Mouse (Mus musculus) ES-CJ7 (cell line): ENCODE data around the gene Prpf4b.
"Not testable (repeated sequence)": the region's sequence is repeated elsewhere in the genome, so short reads cannot be mapped to it uniquely, and the experiment has no call there.

Experiments used
- DNase-seq: peaks from one replicate; pipeline ENCODE4 v3.0.0; 2011; ENCODE audit warnings: low read depth, low spot score

Prpf4b gene

GRCm38 (mm10) chr13:34875166-34875710, at the start of gene Prpf4b:
TSS of gene Prpf4b (plus strand) at chr13:34875302.
- peak; percentile 87 for DNase-seq

GRCm38 (mm10) chr13:34826760-34827690, 48.1 kb upstream of the Prpf4b start:
- DNase-seq: peak; percentile 53

- peak; percentile 12 for DNase-seq
Measured at GRCm38 (mm10) chr13:34827988-34828882, 46.9 kb upstream of the Prpf4b start.

- DNase-seq: no peak
Measured at GRCm38 (mm10) chr13:34842851-34843250, 32.3 kb upstream of the Prpf4b start.

- no peak for DNase-seq
Measured at GRCm38 (mm10) chr13:34850759-34851158, 24.3 kb upstream of the Prpf4b start.

DNA sequence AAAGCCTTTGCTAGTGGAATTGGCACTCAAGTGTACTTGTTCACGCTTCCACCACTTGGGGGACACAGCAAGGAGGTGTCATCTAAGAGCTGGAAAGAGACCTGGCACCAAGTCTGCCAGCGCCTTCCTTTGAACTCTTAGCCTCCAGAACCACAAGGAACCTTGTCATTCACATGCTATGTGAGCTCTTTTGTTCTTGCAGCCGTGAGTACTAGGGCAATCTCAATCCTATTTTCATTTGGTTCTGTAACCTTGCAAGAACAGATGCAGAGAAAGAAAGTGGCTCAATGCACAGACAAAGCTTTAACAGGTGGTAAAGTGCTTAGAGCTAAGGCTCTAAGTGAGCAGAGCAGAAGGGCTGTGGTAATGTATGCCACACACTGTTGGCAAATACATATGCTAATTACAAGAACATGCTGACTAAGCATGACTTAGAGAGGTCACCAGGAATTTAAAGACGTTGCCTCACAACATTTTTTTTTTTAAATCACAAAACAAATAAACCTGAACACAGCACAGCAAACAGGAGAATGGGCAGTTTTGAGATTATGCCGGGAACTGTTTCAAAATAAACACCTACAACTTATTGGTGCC, 23.8 kb upstream of the Prpf4b start:
- DNase-seq: peak; percentile 34

GRCm38 (mm10) chr13:34857526-34857925, 17.6 kb upstream of the Prpf4b start:
- DNase-seq: peak; percentile 31

DNA sequence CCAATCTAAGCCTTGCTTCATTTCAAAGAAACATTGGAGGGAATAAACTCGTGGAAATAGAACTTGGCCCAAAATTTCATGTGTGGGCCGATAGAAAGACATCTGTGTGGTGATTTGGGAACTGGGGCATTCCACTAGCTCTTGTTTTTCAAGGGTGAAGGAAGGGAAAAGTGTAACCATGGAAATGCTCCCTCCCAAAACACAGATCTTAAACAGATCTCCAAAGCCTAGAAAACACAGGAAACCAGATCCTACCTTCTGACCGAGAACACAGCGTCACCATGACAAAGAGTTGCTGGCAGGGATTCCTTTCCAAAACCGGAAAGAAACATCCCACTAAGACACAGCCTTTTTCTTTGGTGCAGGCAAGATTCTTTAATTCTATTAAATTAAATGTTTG, 15.7 kb upstream of the Prpf4b start:
- peak; percentile 47 for DNase-seq

DNA sequence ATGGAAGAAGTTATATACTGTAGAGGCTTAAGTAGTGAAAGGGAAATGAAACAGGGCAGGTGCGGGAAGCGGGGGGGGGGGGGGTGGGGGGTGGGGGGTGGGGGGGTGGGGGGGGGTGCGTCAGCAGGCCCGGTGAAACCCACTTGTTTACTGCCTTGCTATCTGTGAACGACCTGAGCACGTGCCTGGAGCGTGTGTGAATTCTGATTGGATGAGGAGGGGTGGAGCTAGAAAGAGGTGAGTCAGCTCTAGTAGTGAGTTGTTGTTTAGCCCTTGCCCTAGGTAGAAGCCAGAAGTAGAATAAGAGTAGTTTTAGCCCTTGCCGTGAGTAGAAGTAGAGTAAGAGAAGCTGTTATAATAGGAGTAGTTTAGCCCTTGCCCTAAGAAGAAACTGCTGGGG, 13.9 kb upstream of the Prpf4b start:
- not testable (repeated sequence) for DNase-seq

GRCm38 (mm10) chr13:34864420-34865169, 10.5 kb upstream of the Prpf4b start:
- DNase-seq: peak; percentile 77

DNA sequence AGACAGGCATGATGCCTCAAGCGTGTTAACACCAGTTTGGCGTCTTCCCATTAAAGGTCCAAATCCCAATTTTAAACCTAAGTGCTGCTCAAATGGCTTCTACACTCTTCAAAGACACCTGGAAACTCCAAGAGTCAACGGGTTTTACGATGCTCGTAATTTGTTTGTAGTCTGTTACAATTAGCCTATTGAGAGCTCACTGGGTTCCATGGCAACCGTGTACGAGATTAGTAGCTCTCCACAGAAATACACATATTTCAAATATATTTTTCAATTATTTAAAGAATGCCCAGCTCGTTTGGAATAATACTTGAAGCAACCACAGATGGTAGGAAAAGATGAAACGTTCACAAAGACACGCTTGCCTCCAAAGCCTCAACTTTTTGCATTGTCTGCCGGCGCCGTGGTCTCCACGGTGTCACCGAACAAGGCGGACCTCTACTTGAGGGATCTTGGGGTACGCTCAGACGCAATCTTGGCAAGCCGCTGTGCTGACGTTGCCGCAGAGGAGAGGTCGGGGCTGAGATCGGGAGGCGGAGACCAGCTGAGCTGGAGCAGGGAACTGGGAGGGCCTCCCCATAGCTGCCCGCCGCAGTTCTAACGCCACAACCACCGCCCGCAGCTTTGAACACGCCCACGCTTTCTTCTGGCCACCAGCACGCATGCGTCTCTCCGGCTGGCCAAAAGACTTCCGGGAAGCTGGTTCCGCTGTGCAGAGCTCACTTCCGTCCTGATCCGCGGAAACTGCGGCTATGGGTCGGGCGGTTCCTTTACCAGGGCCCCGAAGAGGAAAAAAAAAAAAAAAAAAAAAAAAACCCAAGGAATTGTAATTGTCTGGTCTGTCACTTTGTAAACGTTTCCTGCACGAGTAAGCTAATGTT, 1.1 kb upstream of the Prpf4b start:
- DNase-seq: peak; percentile 97

GRCm38 (mm10) chr13:34874736-34875135, 366 bp upstream of the Prpf4b start:
- DNase-seq: not testable (repeated sequence)

GRCm38 (mm10) chr13:34875741-34876445, 791 bp downstream of the Prpf4b start:
- peak; percentile 39 for DNase-seq

- DNase-seq: no peak
Measured at GRCm38 (mm10) chr13:34876481-34876880, 1.4 kb downstream of the Prpf4b start.

DNA sequence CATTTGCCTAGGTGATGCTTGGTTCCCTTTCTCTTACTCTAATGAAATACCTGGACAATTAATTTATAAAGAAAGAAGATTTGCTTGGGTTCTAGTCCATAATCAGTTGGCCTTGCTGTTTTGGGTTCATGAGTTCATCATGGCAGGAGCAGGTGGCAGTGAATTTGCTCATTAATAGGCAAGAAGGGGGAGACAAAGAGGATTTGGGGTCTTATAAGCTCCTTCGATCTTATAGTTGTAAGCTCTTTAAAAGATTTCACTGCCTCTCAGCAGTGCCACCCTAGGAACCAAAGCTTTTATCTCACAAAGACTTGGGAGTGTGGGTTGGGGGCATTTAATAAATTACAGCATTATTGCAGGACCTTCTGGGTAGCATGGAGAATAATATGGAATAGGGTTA, 17.8 kb downstream of the Prpf4b start:
- DNase-seq: no peak

- no peak for DNase-seq
Measured at GRCm38 (mm10) chr13:34914614-34915013, 39.5 kb downstream of the Prpf4b start.

DNA sequence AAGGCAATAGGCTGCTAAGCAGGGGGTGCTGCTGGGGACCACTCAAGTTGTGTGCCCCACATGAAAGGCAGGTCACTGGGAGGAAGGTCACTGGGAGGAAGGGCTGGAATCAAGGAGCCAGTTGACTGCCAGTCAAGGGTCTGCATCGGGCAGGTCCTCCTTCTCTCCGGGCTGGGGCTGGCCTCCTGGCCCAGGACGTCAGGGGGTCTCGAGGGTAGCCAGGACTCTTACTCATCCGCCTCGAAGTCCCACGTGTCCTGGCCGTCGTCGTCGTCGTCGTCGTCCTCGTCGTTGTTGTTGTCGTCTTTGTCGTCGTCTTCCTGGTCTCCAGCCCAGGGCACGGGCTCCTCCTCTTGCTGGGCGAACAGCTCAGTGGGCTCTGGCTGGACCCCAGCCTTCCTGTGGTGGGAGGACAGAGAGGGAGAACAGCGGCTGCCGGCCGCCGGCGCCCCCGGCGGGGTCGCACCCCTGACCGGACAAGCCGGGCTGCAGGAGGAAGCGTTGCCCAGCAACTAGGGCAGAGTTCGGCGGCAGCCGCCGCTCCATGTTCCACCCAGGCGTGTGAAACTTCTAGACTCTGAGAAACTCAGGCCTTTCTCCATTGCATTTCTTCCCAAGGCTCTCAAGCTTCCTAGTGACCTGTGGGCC, 41.5 kb downstream of the Prpf4b start:
- DNase-seq: no peak

GRCm38 (mm10) chr13:34924210-34924609, 49.1 kb downstream of the Prpf4b start, which contains the start of the genes Fam217a and 4933417A18Rik:
TSS of gene Fam217a (minus strand) at chr13:34924310.
TSS of gene 4933417A18Rik (plus strand) at chr13:34924409.
- no peak for DNase-seq
